Mouse (Mus musculus) T-helper 17 cell (primary cell): ENCODE measurements around the gene Ica1l.
"Not testable (repeated sequence)": the region's sequence is repeated elsewhere in the genome, so short reads cannot be mapped to it uniquely, and the experiment has no call there.

Source experiments
- in situ Hi-C, 2 experiments: fragments of 300-600 bp; cut with MboI, MseI; formaldehyde crosslinking; loops; 1 replicate in 1 of 2; 2 replicates in 1 of 2; pipeline ENCODE4 v1.15.1; 2025; ENCODE audit warnings: high pct_unique_total_duplicates in 2 of 2

Gene Ica1l

DNA sequence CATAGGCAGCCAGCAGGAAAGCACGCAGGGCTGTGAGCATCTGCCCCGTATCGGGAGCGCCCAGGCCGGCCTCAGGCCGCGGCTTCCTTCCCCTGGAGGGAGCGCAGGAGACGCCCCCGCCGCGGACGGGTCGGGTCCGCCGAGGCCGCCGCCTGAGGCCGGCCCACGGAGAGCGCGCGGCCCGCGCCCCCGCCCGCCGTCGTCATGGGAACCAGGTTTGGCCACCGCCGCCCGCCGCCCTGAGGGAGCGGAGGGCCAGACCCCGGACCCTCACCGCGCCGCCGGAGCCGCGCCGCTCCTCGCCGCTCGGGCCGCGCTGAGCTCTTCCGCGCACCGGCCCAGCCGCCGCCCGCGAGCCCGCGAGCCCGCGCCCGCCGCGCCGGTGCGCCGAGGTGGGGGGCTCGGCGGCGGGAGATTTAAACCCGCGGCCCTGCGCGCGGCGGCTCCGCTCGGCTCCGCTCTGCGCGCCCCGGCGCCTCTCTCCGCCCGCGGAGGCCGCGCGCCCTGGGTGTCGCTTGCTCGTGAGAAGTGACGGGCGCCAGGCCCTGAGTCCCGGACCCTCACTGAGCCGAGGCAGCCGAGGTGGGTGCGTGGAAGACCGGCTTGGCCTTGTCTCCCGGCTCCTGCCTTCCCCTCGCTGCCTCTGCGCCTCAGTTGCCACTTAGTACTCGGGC, at the start of gene Ica1l:
TSS of gene Ica1l (minus strand) at position 389 of the 674 bp plus-strand sequence.
- in situ Hi-C loops: no loop called here

GRCm38 (mm10) chr1:60076411-60076810, 33.4 kb upstream of the Ica1l start:
- in situ Hi-C loops: no loop called here

GRCm38 (mm10) chr1:60075590-60075989, 32.6 kb upstream of the Ica1l start:
- in situ Hi-C loops: no loop called here

DNA sequence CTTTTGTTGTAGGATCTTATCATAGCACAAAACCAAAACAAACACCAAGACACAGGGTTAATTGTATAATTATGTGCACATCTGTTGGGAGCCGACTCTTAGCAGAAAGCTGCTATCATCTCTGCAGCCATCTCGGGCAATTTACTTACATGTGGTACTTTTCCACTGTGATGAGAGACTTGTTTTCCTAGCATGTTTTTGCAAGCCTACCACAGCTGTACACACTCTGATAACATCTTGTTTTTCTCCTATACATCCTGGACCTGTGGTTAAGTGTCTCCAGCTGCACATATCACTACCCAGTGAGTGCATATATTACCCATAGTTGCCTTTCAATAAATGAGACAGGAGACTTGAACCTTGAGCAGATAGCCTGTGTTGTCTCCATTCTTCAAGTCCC, 32.0 kb upstream of the Ica1l start:
- in situ Hi-C loops: no loop called here

GRCm38 (mm10) chr1:60070725-60071124, 27.7 kb upstream of the Ica1l start:
- in situ Hi-C loops: not testable (repeated sequence)

- in situ Hi-C loops: no loop called here
Measured at GRCm38 (mm10) chr1:60056310-60056709, 13.3 kb upstream of the Ica1l start.

DNA sequence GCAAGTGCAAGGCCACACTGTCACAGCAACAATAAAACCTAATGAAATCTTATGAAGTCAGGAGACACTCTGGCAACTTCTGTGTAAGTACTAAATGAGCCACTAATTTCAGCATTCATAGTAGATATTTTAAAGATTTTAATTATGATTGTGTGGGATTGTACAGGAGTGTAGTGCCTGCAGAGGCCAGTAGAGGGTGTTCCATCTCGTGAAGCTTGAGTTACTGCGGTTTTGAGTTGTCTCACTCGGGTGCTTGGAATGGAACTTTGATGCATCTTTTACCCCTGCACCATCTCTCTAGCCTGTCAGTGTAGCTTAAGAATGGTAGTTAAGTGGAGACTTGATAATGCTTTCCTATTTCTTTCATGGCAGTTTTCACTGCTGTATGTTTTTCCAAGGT, 11.7 kb upstream of the Ica1l start:
- in situ Hi-C loops: no loop called here

DNA sequence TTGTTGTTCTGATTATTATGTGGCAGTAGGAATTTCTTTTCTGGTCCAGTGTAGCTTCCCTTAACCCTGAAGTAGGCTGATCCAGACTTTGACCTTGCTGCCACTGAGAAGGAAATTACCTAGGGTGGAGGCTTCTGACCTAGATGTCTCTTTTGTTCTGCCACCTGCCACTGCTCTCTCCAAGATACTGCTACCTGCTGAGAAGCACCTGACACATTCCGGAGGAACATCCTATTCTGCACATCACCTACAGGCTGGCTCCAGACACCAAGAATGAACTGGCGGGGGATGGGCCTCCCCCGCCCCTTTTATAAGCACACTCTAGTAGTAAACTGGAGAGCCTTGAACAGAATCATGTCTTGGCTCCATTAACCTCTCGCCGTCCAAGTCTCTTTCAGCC, 4.5 kb upstream of the Ica1l start:
- in situ Hi-C loops: not testable (repeated sequence)

DNA sequence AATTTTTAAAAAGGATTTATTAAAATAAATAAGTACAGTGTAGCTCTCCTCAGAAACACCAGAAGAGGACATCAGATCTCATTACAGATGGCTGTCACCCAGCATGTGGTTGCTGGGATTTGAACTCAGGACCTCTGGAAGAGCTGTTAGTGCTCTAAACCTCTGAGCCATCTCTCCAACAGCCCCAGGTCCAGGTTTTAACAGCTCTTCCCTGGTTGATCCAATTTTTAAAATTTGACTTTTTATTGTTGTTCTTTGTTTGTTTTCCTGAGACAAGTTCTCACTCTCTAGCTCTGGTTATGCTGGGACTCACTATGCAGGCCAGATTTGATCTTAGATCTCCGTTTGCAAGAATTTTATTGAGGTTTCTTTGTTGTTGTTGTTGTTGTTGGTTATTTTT, 1.6 kb upstream of the Ica1l start:
- in situ Hi-C loops: no loop called here

DNA sequence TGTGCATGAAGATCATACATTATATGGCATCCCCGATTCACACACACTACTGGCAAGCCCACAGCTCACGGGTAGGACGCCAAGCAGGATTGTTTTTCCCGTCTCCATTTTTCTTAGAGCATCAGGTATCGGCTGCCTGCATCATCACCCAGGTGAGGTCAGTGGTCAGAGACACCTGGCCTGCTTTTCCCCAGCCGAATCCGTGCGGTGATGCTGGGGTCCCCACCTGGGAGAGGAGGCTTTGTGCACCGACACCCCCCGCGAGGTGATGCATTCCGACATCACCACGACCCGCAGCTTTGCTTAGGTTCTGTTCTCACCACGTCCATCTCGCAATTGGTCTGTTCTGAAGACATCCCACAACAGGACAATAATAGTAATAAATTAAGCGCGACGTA, 587 bp downstream of the Ica1l start:
- in situ Hi-C loops: no loop called here

GRCm38 (mm10) chr1:60035044-60035443, 7.9 kb downstream of the Ica1l start:
- in situ Hi-C loops: no loop called here

DNA sequence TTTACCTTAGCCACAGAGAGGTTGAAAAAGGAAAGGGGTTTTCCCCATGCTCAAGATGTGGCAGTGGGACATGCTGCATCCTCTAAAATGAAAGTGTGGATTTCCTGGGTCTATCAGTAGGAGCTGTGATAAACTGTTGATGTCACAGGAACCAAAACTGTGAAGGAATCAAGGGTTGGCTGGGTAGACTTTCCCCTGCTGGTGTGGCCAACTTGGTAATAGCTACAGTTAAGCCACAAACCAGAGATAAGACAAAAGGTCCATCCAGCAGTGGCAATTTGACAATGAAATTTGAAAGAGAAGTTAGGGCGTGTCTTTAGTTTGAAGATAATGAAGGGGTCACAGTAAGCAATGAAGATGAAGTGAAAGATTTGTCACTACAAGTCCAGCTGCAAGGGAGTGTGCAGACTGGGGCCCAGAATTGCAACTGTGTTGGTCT, 25.9 kb downstream of the Ica1l start:
- in situ Hi-C loops: no loop called here

GRCm38 (mm10) chr1:60016136-60016611, 26.8 kb downstream of the Ica1l start:
- in situ Hi-C loops: no loop called here

GRCm38 (mm10) chr1:60015511-60015910, 27.5 kb downstream of the Ica1l start:
- in situ Hi-C loops: no loop called here

GRCm38 (mm10) chr1:60013779-60014178, 29.2 kb downstream of the Ica1l start:
- in situ Hi-C loops: no loop called here

DNA sequence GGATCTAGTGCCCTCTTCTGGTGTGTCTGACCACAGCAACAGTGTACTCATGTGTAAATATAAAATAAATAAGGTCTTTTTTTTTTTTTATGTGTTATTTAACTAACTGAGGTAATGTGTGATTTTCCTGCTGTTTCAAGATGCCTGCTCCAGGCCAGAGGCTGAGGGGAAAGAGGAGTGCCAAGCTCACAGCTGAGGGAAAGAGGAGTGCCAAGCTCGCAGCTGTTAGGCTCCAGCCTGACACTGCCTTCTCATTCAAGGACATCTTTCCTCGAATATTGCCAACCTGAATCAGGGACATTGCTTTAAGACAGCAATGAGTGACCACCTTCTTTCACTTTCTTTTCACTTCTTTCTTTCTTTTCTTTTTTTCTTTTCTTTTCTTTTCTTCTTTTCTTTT, 34.2 kb downstream of the Ica1l start:
- in situ Hi-C loops: no loop called here

DNA sequence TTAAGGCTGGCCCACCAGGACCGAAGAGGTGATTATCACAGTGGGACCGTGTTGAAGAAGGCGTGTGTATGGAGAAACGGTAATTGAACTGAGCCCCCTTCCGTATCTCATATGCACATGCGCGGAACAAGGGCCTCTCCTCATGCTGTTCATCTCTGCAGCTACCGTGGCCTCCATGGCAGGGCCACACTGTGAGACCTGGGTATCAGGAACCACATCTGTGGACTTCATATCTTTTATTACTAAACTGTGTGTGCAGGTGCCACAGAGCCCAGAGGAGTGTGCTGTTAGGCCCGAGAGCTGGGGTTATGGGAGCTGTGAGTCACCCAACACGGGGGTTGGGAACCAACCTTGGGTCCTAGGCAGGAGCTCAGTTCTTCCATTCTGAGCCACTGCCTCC, 35.6 kb downstream of the Ica1l start:
- in situ Hi-C loops: no loop called here

GRCm38 (mm10) chr1:60000319-60000718, 42.7 kb downstream of the Ica1l start:
- in situ Hi-C loops: no loop called here

GRCm38 (mm10) chr1:59997352-59997751, 45.6 kb downstream of the Ica1l start:
- in situ Hi-C loops: no loop called here

DNA sequence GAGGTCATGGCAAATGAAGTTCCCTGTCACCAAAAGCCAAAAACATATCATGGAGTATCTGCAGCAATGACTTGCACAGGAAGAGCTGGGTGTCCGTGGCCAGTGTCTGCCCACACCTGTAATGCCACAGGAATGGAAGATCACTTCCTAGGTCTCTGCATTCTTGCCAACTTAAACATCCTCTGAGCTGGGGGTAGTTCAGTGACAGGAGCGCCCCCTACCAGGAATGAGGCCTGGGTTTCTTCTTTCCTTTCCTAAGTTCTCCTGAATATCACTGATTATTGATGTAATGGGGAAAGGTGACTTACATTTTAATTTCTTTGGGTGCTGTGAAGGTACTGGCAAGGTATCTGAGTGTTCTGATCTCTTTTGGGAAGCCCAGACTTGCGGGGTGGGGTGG, 47.3 kb downstream of the Ica1l start:
- in situ Hi-C loops: no loop called here

DNA sequence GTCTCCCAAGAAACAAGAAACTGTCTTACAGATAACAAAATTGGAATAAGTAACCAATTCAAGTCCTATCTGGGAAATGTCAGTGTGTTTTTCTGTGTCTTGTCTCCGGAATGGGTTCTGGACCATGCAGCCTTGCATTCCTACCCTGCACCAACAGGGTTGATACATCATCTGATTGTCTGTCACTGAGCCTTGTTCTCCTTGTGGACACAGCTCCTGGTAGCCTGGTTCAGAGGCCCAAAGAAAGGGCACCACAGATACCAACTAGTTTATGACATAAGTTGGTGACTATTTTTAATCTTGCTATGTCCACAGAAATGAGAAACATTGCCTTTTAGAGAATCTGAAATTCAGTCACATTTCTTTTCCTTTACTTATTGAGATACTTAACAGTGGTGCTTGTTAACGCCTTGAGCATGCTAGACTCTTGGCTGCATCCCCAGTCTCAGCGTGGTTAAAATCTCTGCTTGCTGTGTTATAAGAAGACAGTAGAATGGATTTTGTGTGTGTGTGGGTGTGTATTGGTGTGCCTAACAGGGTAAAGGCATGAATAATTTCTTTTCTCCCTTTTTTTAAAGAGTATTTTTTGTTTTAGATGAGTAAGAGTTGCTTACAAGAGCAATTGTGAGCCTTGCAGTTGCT, 55.5 kb downstream of the Ica1l start:
- in situ Hi-C loops: loop anchor here in 1 of 2 experiments (5.0 to 10.0 kb wide), 2 partner anchors 100 to 277 kb away; no protein-coding TSS in a partner anchor

GRCm38 (mm10) chr1:59986626-59987025, 56.4 kb downstream of the Ica1l start:
- in situ Hi-C loops: loop anchor here in 1 of 2 experiments (5.0 to 10.0 kb wide), 2 partner anchors 99 to 278 kb away; no protein-coding TSS in a partner anchor

GRCm38 (mm10) chr1:59967291-59967690, 75.7 kb downstream of the Ica1l start:
- in situ Hi-C loops: no loop called here
